Mouse (Mus musculus) 3134 (cell line): Measurements from ENCODE around the gene Bcl2.
"Not testable (repeated sequence)": the region's sequence is repeated elsewhere in the genome, so short reads cannot be mapped to it uniquely, and the experiment has no call there.

ENCODE experiments used
- DNase-seq: peaks from one replicate; pipeline ENCODE4 v3.0.0-alpha.2; 2011; ENCODE audit warnings: low spot score; ENCODE audit not compliant: insufficient read length; ENCODE audit errors: extremely low read depth

The Bcl2 gene

DNA sequence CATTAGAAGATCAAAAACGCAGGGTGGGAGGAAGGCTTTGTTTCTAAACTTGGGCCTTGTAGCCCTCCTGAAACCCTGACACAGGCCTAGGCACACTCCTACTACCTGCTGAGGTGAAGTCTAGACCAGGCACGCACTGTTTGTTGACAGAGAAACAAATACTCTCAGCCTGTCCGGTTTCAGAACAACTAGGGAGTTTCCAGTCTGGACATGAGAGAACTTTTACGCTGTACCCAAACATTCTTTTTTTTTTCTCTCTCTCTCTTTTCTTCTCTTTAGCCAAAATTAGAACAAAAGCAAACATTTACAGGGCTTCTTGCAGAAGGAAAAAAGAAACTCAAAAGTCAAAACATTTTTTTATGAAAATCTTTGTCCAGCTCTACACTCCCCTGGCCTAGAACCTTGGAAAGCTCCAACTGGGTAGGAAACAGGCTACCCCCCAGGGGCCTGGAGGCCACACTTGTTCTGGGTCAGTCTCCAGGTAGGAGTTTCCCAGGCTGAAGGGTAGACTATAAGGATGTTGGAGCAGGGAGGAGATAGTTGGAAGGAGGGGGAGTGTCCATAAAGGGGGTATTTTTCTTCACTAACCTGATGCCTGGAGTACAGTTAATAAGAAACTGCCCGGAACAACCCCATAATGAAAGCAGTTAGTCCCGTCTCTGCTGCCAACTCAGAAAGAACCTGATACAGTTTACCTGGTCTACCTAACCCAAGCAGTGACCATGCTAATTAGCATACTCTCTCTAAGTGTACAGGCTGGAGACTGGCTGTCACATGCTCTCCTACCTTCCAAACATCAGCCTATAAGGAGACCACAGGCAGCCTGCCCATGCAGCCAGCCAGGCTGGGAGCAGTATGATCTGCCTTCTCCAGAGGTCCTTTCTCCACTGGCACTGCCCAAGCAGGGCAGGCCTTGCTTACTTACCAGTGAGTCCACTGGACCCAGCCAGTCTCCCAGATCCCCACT lies 147.7 kb downstream of the Bcl2 start:
- no peak for DNase-seq

GRCm38 (mm10) chr1:106565238-106565637 lies 148.8 kb downstream of the Bcl2 start:
- DNase-seq = no peak

GRCm38 (mm10) chr1:106564436-106564835 lies 149.6 kb downstream of the Bcl2 start:
- no peak for DNase-seq

GRCm38 (mm10) chr1:106562751-106563150 lies 151.3 kb downstream of the Bcl2 start:
- no peak for DNase-seq

GRCm38 (mm10) chr1:106561085-106561760 lies 152.9 kb downstream of the Bcl2 start:
- DNase-seq = no peak

DNA sequence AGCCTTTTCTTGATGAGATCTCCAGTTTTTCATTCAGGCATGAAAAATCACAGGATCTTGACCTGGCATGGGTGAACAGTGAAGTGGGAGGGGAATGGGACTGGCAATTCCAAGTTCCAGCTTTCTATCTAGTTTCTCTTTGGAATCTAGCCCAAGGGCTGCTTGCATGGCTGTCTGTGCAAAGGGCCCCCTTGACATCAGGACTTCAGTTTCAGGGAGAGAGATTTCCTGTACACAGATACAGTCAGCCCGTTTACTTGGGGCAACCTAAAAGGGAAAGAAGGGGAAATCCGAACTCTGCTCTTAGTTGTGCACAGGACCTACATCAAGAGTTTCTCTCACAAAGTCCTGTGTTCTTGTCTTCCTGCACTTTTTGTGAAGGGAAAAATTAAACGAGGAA lies 154.0 kb downstream of the Bcl2 start:
- DNase-seq = no peak

GRCm38 (mm10) chr1:106559116-106559605 lies 154.9 kb downstream of the Bcl2 start:
- DNase-seq = no peak

- peak; percentile 30 for DNase-seq
Observed at GRCm38 (mm10) chr1:106555498-106556168, 158.4 kb downstream of the Bcl2 start.

DNA sequence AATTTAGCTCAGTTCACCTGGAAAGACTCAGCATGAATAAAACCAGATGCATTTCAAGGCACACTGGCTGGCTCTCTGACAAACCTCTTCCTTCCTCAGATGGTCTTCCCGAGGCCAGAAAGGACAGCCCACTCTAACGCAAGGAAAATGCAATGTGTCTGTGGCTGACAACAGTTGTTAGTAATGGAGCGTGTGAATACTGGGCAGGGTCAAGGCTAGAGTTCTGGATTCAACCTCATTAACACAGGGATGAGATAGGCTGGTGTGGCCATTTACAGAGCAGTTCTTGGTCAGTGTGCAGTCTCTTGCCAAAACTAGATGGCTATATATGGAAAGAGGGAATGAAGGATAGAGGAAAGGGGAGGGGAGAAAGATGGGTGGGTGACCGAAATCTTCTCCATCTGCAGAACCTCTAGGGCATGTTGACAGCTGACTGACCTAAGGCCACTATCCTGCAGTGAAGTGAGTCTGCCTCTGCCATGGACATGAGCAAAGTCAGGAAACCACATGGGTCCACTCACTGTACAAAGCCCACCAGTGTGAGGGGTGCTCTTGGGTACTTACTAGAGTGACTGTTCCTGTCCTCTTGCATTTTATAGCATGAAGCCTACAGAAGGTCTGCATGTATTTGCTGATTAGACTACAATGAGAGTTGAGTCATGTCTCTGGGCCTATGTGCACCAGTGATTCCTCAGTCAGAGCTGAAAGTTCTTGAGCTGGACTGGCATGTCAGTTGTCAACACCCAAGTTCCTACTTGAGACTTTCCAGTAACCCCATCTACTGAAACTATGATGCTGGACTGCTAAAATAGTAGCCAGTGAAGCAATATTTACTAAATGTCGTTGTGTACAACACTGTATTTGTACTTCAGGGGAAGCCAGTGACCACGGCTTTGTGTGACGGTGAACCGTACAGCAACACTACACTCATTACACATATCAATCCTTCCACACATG lies 159.9 kb downstream of the Bcl2 start:
- DNase-seq = no peak

- no peak for DNase-seq
Observed at GRCm38 (mm10) chr1:106552856-106553255, 161.2 kb downstream of the Bcl2 start.

DNA sequence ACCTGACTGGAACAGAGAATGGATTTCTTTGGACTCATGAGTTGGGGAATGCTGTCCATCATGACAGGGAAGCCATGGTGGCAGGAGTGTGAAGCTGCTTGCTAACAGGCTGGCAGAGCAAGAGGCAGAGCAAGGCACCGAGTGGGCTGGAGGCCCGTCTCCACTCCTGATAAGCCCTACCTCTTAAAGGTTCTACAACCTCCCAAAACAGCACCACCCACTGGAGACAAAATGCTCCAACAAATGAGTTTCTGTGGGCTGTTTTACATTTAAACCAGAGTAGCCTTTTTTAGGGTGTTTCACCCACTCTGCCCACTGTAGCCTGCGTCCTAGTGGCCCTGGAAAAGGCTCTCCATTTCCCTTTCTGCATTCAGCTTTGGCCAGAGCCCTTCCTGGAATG lies 163.5 kb downstream of the Bcl2 start:
- DNase-seq = no peak

DNA sequence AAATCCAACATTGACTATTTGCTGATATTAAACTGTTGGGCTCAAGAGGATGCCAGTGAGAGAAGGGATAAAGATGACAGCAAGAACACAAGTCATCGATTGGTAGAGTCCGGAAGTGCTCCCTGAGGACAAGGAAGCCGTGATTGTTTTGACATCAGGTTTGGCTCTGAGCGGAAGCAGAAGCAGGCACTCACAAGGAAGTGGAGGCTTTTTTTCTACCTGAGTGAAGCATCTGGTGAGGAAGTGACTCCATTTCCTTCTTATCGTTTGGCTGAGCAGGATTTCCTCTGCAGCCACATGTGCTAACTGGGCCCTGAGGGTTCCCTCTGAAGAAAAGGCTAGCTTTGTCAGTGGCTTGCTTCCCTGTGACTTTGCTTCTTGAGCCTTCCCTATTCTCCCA lies 165.0 kb downstream of the Bcl2 start:
- DNase-seq = no peak

GRCm38 (mm10) chr1:106544817-106545612 lies 169.1 kb downstream of the Bcl2 start:
- DNase-seq = no peak

- DNase-seq = no peak
Observed at GRCm38 (mm10) chr1:106542731-106543130, 171.3 kb downstream of the Bcl2 start.

DNA sequence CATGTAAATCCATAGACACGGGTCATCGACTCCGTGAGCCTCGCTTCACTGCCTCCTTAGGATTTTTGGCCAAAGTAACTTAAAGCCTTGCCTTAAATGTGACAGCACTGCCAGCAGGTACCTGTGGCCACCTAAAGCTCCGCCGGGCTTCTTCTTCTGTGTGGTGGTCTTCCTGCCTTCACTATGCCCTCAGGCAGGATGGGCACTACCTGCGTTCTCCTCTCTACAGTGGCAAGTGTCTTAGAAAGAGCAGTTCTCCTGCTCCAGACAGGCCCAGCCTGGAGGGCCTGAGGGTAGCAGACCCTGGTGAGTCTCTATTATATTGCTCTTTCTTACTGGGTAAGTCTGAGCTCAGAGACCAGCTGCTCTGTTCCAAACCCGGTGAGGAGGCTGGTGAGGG lies 172.2 kb downstream of the Bcl2 start:
- no peak for DNase-seq

DNA sequence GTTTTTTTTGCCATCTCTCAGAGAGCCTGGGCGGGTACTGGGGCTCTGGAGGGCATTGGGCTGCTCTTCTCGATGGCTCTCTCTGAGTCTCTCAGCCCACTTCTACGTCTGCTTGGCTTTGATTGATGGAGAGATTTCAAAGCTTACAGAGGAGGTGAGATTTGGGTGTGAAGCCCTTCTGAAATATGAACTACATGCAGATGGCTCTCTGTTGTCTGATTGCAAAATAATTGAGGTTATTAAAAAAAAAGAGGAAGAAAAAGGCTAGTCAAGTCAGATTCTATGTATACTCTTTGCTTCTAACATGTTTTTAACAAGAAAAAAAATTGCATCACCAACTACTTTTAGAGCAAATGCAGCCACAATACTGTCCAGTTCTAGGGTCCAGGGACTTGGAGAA lies 173.9 kb downstream of the Bcl2 start:
- no peak for DNase-seq

DNA sequence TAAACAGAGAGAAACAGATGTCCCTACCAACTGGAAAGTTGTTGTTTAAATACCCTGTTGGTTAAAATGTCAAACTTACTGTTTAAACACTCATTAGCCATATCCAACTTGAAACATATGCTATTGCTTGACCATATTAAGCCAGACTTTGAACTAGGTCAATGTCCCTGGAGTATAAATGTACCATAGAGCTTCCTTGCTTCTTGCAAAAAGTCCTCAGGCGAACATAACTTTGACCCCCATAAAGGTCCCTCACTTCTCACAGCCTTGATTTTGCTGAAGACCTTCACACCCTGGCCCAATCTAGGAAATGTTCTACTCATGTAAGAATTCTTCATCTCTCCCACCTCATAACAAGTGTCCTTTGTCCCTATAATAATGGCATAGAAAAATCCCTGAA lies 175.0 kb downstream of the Bcl2 start:
- DNase-seq = no peak

GRCm38 (mm10) chr1:106534835-106535234 lies 179.2 kb downstream of the Bcl2 start:
- DNase-seq = not testable (repeated sequence)

- no peak for DNase-seq
Observed at GRCm38 (mm10) chr1:106529570-106529969, 184.5 kb downstream of the Bcl2 start.
